Mouse (Mus musculus) megakaryocyte, embryonic 14.5 days (primary cell): ENCODE results near the gene Ear6.
"Not testable (repeated sequence)": the region's sequence is repeated elsewhere in the genome, so short reads cannot be mapped to it uniquely, and the experiment has no call there.

Experiments
- FLI1 ChIP-seq: IDR thresholded peaks from 2 replicates; pipeline ENCODE4 v1.6.1; 2012; ENCODE audit warnings: low read length, inconsistent platforms, mixed read lengths
- GATA1 ChIP-seq: IDR thresholded peaks from 3 replicates; pipeline ENCODE4 v1.6.1; 2012; ENCODE audit warnings: mixed read lengths, low read length, inconsistent platforms, borderline replicate concordance

- TF ChIP-seq GATA1, FLI1: not testable (repeated sequence)
Observed at GRCm38 (mm10) chr14:51855280-51855679, 1.8 kb downstream of the Ear6 start.
